Comparison of ENCODE assay signal across 24 mouse cellular contexts in the genomic region with DNA sequence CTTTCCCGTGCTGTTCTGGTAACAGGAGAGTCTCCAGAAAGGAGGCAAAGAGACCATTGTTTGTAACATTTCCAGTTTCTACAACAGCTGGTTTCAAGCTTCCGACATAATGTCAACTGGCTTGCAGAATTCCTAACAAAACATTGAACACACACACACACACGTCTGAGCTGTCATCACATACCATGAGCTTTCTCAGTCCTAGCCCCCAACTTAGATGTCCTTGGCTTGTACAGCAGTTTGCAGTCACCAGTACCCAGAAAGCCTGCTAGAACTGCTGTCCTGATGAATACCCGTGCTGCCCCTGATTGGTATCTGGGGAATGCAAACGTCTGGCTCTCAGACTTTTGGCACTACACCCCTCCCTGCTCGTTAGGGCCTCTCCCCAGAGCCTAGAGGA. TPM values are rescaled to one million over a fixed set of nuclear protein-coding genes. Genes with fewer than 3 reads are reported as not detected.
DNase-seq lines count a peak whose midpoint lies in the region; ATAC-seq and TF ChIP-seq lines count a peak whose summit lies in the region.
"Had no signal": no experiment of that assay in that cellular context is flagged by ENCODE, and none has a peak within 500 bp of the region (broad histone marks: within the 10 kb centered on the region; RNA-seq: fewer than 3 reads in every experiment).

No protein-coding gene starts in this region.

- H3K4me1 ChIP-seq in heart, embryonic 10.5 days: peaks cover 64% of the 10 kb centered on the region
- H3K4me1 ChIP-seq in heart, adult 2 months (ENCODE audit: control insufficient read depth, insufficient read depth, low read length): peaks cover 8% of the 10 kb centered on the region
- H3K4me1 ChIP-seq in heart, postnatal 0 days (ENCODE audit: control insufficient read depth, insufficient read depth): peaks cover 50% of the 10 kb centered on the region
- H3K4me1 ChIP-seq in lung, embryonic 16.5 days (replicated peaks; ENCODE audit: control insufficient read depth, insufficient read depth, low read length): peaks cover 32% of the 10 kb centered on the region
- H3K4me1 ChIP-seq in small intestine, adult 2 months (ENCODE audit: control insufficient read depth, insufficient read depth, insufficient read length, low read length): peaks cover 28% of the 10 kb centered on the region

- no peak for TF ChIP-seq CTCF in heart, adult 2 months (IDR thresholded peaks at IDR 0.05)
- no peak for TF ChIP-seq CTCF in heart, postnatal 0 days (IDR thresholded peaks at IDR 0.05; ENCODE audit: low read depth)
- TF ChIP-seq CTCF in small intestine, adult 2 months (IDR thresholded peaks at IDR 0.05; ENCODE audit: extremely low read depth, insufficient read length, insufficient replicate concordance, low read depth, low read length): no peak

- no peaks in the 10 kb centered on the region for H3K79me2 ChIP-seq in heart, adult 2 months (replicated peaks; ENCODE audit: control insufficient read depth, insufficient read depth, low read length)

- H3K4me2 ChIP-seq in heart, postnatal 0 days (ENCODE audit: low read depth, low read length): no peak overlapping the region; the same call in 1 of the 2 replicates
- no peak overlapping the region for H3K4me2 ChIP-seq in lung, embryonic 16.5 days (ENCODE audit: low read depth, low read length)
- H3K4me2 ChIP-seq: forebrain, embryonic 12.5 days; hindbrain, embryonic 13.5 days; stomach, embryonic 15.5 days had no signal

- no peak for TF ChIP-seq POLR2A in heart, adult 2 months (IDR thresholded peaks at IDR 0.05; ENCODE audit: insufficient read depth, low read depth, low read length)
- TF ChIP-seq POLR2A in small intestine, adult 2 months (IDR thresholded peaks at IDR 0.05; ENCODE audit: low read depth, low read length): no peak

- 31% methylated on average over 6 of the region's 6 CpGs for WGBS in heart, embryonic 10.5 days
- 39% methylated on average over 6 of the region's 6 CpGs for WGBS in heart, adult 2 months
- 19% methylated on average over 6 of the region's 6 CpGs for WGBS in heart, postnatal 0 days
- WGBS in lung, embryonic 16.5 days: 30% methylated on average over 6 of the region's 6 CpGs
- WGBS in small intestine, adult 2 months: 53% methylated on average over 6 of the region's 6 CpGs

- intact Hi-C loops in heart, adult 2 months (cut with DNase I): no loop called here

- no peak overlapping the region for H3K9ac ChIP-seq in heart, adult 2 months (ENCODE audit: low read depth, low read length)
- no peak overlapping the region; the same call in 1 of the 2 replicates for H3K9ac ChIP-seq in heart, postnatal 0 days (replicated peaks; ENCODE audit: low read depth, low read length)
- no peak overlapping the region for H3K9ac ChIP-seq in lung, embryonic 16.5 days (ENCODE audit: low read length)
- H3K9ac ChIP-seq: forebrain, embryonic 12.5 days; hindbrain, embryonic 13.5 days; stomach, embryonic 15.5 days had no signal

- ATAC-seq in heart, postnatal 0 days (ENCODE audit: insufficient read depth, low read depth): peak; percentile 83
- peak; percentile 84 for ATAC-seq in lung, embryonic 16.5 days (ENCODE audit: low read depth)
- ATAC-seq: activated CD4-positive, CD25-positive, alpha-beta regulatory T cell, adult 4 months; CD4-positive, CD25-positive, alpha-beta regulatory T cell, adult 4 months had no signal

- H3K27me3 ChIP-seq in heart, embryonic 10.5 days (ENCODE audit: insufficient read depth, poor library complexity, severe bottlenecking): no peaks in the 10 kb centered on the region
- no peaks in the 10 kb centered on the region for H3K27me3 ChIP-seq in heart, adult 2 months (ENCODE audit: control insufficient read depth, insufficient read depth, low read length)
- H3K27me3 ChIP-seq in heart, postnatal 0 days (ENCODE audit: control insufficient read depth, insufficient read depth, low read length): no peaks in the 10 kb centered on the region
- no peaks in the 10 kb centered on the region for H3K27me3 ChIP-seq in lung, embryonic 16.5 days (ENCODE audit: control insufficient read depth, insufficient read depth, low read depth, low read length)
- no peaks in the 10 kb centered on the region for H3K27me3 ChIP-seq in small intestine, adult 2 months (ENCODE audit: control insufficient read depth, insufficient read depth, low read length)
- H3K27me3 ChIP-seq: forebrain, embryonic 12.5 days; hindbrain, embryonic 13.5 days; stomach, embryonic 15.5 days had no signal

- no peak for TF ChIP-seq EP300 in heart, adult 2 months (IDR thresholded peaks at IDR 0.05; ENCODE audit: insufficient read depth, low read depth, low read length)
- no peak for TF ChIP-seq EP300 in heart, postnatal 0 days (IDR thresholded peaks at IDR 0.05; ENCODE audit: low read depth)

- H3K4me3 ChIP-seq in heart, embryonic 10.5 days: no peak overlapping the region
- H3K4me3 ChIP-seq in heart, adult 2 months: no peak overlapping the region
- H3K4me3 ChIP-seq in heart, postnatal 0 days (ENCODE audit: low read depth, low read length): no peak overlapping the region
- H3K4me3 ChIP-seq in lung, embryonic 16.5 days (ENCODE audit: low read length): no peak overlapping the region
- no peak overlapping the region for H3K4me3 ChIP-seq in small intestine, adult 2 months (ENCODE audit: low read depth, low read length)
- H3K4me3 ChIP-seq: forebrain, embryonic 12.5 days; hindbrain, embryonic 13.5 days; left cerebral cortex, adult 2 months; limb, embryonic 10.5 days; midbrain, embryonic 10.5 days; stomach, embryonic 15.5 days had no signal

- peaks cover 80% of the 10 kb centered on the region for H3K36me3 ChIP-seq in heart, embryonic 10.5 days
- H3K36me3 ChIP-seq in heart, adult 2 months (ENCODE audit: control insufficient read depth, insufficient read depth, low read length): no peaks in the 10 kb centered on the region
- H3K36me3 ChIP-seq in heart, postnatal 0 days (replicated peaks; ENCODE audit: control insufficient read depth, insufficient read depth, low read length): peaks cover 58% of the 10 kb centered on the region
- H3K36me3 ChIP-seq in lung, embryonic 16.5 days (ENCODE audit: control insufficient read depth, insufficient read depth, low read length): peaks cover 25% of the 10 kb centered on the region
- H3K36me3 ChIP-seq in small intestine, adult 2 months (ENCODE audit: control insufficient read depth, insufficient read depth, low read length): peaks cover 59% of the 10 kb centered on the region

- peak overlapping the region; percentile 93 for H3K27ac ChIP-seq in heart, embryonic 10.5 days
- H3K27ac ChIP-seq in heart, adult 2 months: no peak overlapping the region
- H3K27ac ChIP-seq in heart, postnatal 0 days (ENCODE audit: low read depth): peak overlapping the region; percentile 77
- peak overlapping the region; percentile 84 for H3K27ac ChIP-seq in lung, embryonic 16.5 days (ENCODE audit: low read length)
- H3K27ac ChIP-seq in small intestine, adult 2 months (ENCODE audit: insufficient read depth, low read depth, low read length): 0 out of 2 replicates have a peak overlapping the region, but pooled peaks have one; percentile 11
- H3K27ac ChIP-seq: forebrain, embryonic 12.5 days; hindbrain, embryonic 13.5 days; left cerebral cortex, adult 2 months; limb, embryonic 10.5 days; macrophage; midbrain, embryonic 10.5 days had no signal

- DNase-seq in heart, embryonic 10.5 days (ENCODE audit: low spot score): no peak
- no peak for DNase-seq in heart, adult 2 months
- peak; percentile 70 for DNase-seq in heart, postnatal 0 days (ENCODE audit: low spot score)
- DNase-seq in heart, adult 11 months: no peak
- no peak for DNase-seq in layer of hippocampus, adult 9-11 months
- no peak for DNase-seq in adrenal gland, postnatal 36 days
- DNase-seq: adrenal gland, postnatal 14 days; cerebellum, adult 11 months; cerebellum, postnatal 14 days; kidney, adult 8-10 months; right cerebral cortex, postnatal 14 days had no signal

- no peaks in the 10 kb centered on the region for H3K9me3 ChIP-seq in heart, embryonic 10.5 days
- no peaks in the 10 kb centered on the region for H3K9me3 ChIP-seq in heart, postnatal 0 days (replicated peaks; ENCODE audit: control insufficient read depth, low read length)
- H3K9me3 ChIP-seq in lung, embryonic 16.5 days (ENCODE audit: control insufficient read depth, low read length): no peaks in the 10 kb centered on the region
- H3K9me3 ChIP-seq: forebrain, embryonic 12.5 days; hindbrain, embryonic 13.5 days; limb, embryonic 10.5 days; midbrain, embryonic 10.5 days; stomach, embryonic 15.5 days had no signal

RNA-seq across cellular contexts. Expression of gene Arhgap1, which starts 6.2 kb away (rescaled TPM):
- polyA plus RNA-seq in heart, embryonic 10.5 days (2016; fragmentation: Nextera tagmentation; extraction: Ambion mirVana): 212 and 229 TPM in 2 replicates
- total RNA-seq in heart, adult 2 months (2021): 10 to 100 TPM; 18.6 to 20.7 TPM
- polyA plus RNA-seq in heart, adult 2 months (2012; rRNA removed): 39.0 and 39.7 TPM in 2 replicates
- 85.7 and 109 TPM in 2 replicates for total RNA-seq in heart, postnatal 0 days (2014; rRNA removed; ENCODE audit: low replicate concordance)
- polyA plus RNA-seq in heart, postnatal 0 days (2015; fragmentation: Nextera tagmentation; extraction: Ambion mirVana): 73.9 and 76.5 TPM in 2 replicates
- polyA plus RNA-seq in lung, embryonic 16.5 days (2015; fragmentation: Nextera tagmentation; extraction: Ambion mirVana): 157 and 159 TPM in 2 replicates
- 44.2 and 99.2 TPM in 2 replicates for polyA plus RNA-seq in small intestine, adult 2 months (2012; rRNA removed)
- 10 to 100 TPM; 63.7 to 68.4 TPM for total RNA-seq in adrenal gland, postnatal 36 days (2021)

RNA-seq across cellular contexts. Expression of gene Zfp408, which starts 6.2 kb away (rescaled TPM):
- 7.4 and 10.4 TPM in 2 replicates for polyA plus RNA-seq in heart, embryonic 10.5 days (2016; fragmentation: Nextera tagmentation; extraction: Ambion mirVana)
- total RNA-seq in heart, adult 2 months (2021): 1 to 10 TPM; 4.0 to 4.2 TPM
- polyA plus RNA-seq in heart, adult 2 months (2012; rRNA removed): 5.3 and 6.2 TPM in 2 replicates
- 11.1 and 17.4 TPM in 2 replicates for total RNA-seq in heart, postnatal 0 days (2014; rRNA removed; ENCODE audit: low replicate concordance)
- 3.6 and 4.0 TPM in 2 replicates for polyA plus RNA-seq in heart, postnatal 0 days (2015; fragmentation: Nextera tagmentation; extraction: Ambion mirVana)
- 8.4 and 12.3 TPM in 2 replicates for polyA plus RNA-seq in lung, embryonic 16.5 days (2015; fragmentation: Nextera tagmentation; extraction: Ambion mirVana)
- polyA plus RNA-seq in small intestine, adult 2 months (2012; rRNA removed): 6.2 and 11.0 TPM in 2 replicates
- total RNA-seq in adrenal gland, postnatal 36 days (2021): 10 to 100 TPM in 1 of 2 experiments, 1 to 10 TPM in 1; 9.7 to 11.6 TPM

RNA-seq across cellular contexts. Expression of gene F2, which starts 19.6 kb away (rescaled TPM):
- 0.73 and 15.9 TPM in 2 replicates for polyA plus RNA-seq in heart, embryonic 10.5 days (2016; fragmentation: Nextera tagmentation; extraction: Ambion mirVana)
- total RNA-seq in heart, adult 2 months (2021): not detected
- 0.53 TPM in 1 of 2 replicates, not detected in the other for polyA plus RNA-seq in heart, adult 2 months (2012; rRNA removed)
- 0.08 and 1.1 TPM in 2 replicates for total RNA-seq in heart, postnatal 0 days (2014; rRNA removed; ENCODE audit: low replicate concordance)
- 0.12 TPM in 1 of 2 replicates, not detected in the other for polyA plus RNA-seq in heart, postnatal 0 days (2015; fragmentation: Nextera tagmentation; extraction: Ambion mirVana)
- 0.85 and 8.9 TPM in 2 replicates for polyA plus RNA-seq in lung, embryonic 16.5 days (2015; fragmentation: Nextera tagmentation; extraction: Ambion mirVana)
- polyA plus RNA-seq in small intestine, adult 2 months (2012; rRNA removed): 0.20 and 0.79 TPM in 2 replicates
- total RNA-seq in adrenal gland, postnatal 36 days (2021): 1 to 10 TPM in 1 of 2 experiments, under 1 TPM in 1; 0.20 to 1.1 TPM
- total RNA-seq: granulocyte monocyte progenitor cell, adult 5-6 weeks; midbrain, postnatal 0 days had no signal
- polyA plus RNA-seq: hindbrain, embryonic 13.5 days; limb, embryonic 10.5 days; macrophage had no signal

RNA-seq across cellular contexts. Expression of gene Atg13, which starts 54.5 kb away (rescaled TPM):
- polyA plus RNA-seq in heart, embryonic 10.5 days (2016; fragmentation: Nextera tagmentation; extraction: Ambion mirVana): 20.5 and 22.3 TPM in 2 replicates
- total RNA-seq in heart, adult 2 months (2021): 10 to 100 TPM; 43.1 to 54.1 TPM
- polyA plus RNA-seq in heart, adult 2 months (2012; rRNA removed): 66.4 and 87.7 TPM in 2 replicates
- 18.2 and 30.6 TPM in 2 replicates for total RNA-seq in heart, postnatal 0 days (2014; rRNA removed; ENCODE audit: low replicate concordance)
- polyA plus RNA-seq in heart, postnatal 0 days (2015; fragmentation: Nextera tagmentation; extraction: Ambion mirVana): 19.8 and 21.2 TPM in 2 replicates
- 25.3 and 25.9 TPM in 2 replicates for polyA plus RNA-seq in lung, embryonic 16.5 days (2015; fragmentation: Nextera tagmentation; extraction: Ambion mirVana)
- polyA plus RNA-seq in small intestine, adult 2 months (2012; rRNA removed): 10.0 and 26.0 TPM in 2 replicates
- total RNA-seq in adrenal gland, postnatal 36 days (2021): 10 to 100 TPM; 47.8 to 82.8 TPM

RNA-seq across cellular contexts. Expression of gene Harbi1, which starts 54.8 kb away (rescaled TPM):
- 12.9 and 17.4 TPM in 2 replicates for polyA plus RNA-seq in heart, embryonic 10.5 days (2016; fragmentation: Nextera tagmentation; extraction: Ambion mirVana)
- total RNA-seq in heart, adult 2 months (2021): 1 to 10 TPM; 7.1 to 8.5 TPM
- 3.2 and 3.9 TPM in 2 replicates for polyA plus RNA-seq in heart, adult 2 months (2012; rRNA removed)
- 6.3 and 27.6 TPM in 2 replicates for total RNA-seq in heart, postnatal 0 days (2014; rRNA removed; ENCODE audit: low replicate concordance)
- 10.0 and 11.1 TPM in 2 replicates for polyA plus RNA-seq in heart, postnatal 0 days (2015; fragmentation: Nextera tagmentation; extraction: Ambion mirVana)
- 16.4 and 19.7 TPM in 2 replicates for polyA plus RNA-seq in lung, embryonic 16.5 days (2015; fragmentation: Nextera tagmentation; extraction: Ambion mirVana)
- polyA plus RNA-seq in small intestine, adult 2 months (2012; rRNA removed): 1.5 and 1.9 TPM in 2 replicates
- total RNA-seq in adrenal gland, postnatal 36 days (2021): 10 to 100 TPM in 1 of 2 experiments, 1 to 10 TPM in 1; 9.0 to 14.9 TPM
